Mouse (Mus musculus) heart, adult 2 months (tissue): Measurements from ENCODE around the gene Scd3. TPM values are rescaled to one million over a fixed set of nuclear protein-coding genes. Genes with fewer than 3 reads are reported as not detected.
A peak's percentile ranks its signal among the peaks of the same experiment; 100 is the strongest.
"Not testable (repeated sequence)": the region's sequence is repeated elsewhere in the genome, so short reads cannot be mapped to it uniquely, and the experiment has no call there.

Source experiments
- DNase-seq, 2 experiments: peaks; one replicate each; pipeline ENCODE4 v3.0.0; 2021
- H3K27ac ChIP-seq: fragments of 200-600 bp; 2 replicates; pipeline ENCODE4 v1.8.1; 2022
- H3K27me3 ChIP-seq: fragments of 200-500 bp; 2 replicates; pipeline ENCODE4 v1.6.1; 2012; ENCODE audit warnings: mild to moderate bottlenecking, low read length, inconsistent platforms, mixed read lengths; ENCODE audit not compliant: control insufficient read depth, insufficient read depth
- H3K36me3 ChIP-seq: fragments of 200-500 bp; 2 replicates; pipeline ENCODE4 v1.6.1; 2012; ENCODE audit warnings: low read length, inconsistent platforms; ENCODE audit not compliant: control insufficient read depth, insufficient read depth
- H3K4me1 ChIP-seq: fragments of 200-500 bp; 2 replicates; pipeline ENCODE4 v1.6.1; 2011; ENCODE audit warnings: low read length; ENCODE audit not compliant: control insufficient read depth, insufficient read depth
- H3K4me3 ChIP-seq: fragments of 200-600 bp; 2 replicates; pipeline ENCODE4 v1.8.1; 2022
- H3K79me2 ChIP-seq: fragments of 200-500 bp; replicated peaks from 2 replicates; pipeline ENCODE4 v1.6.1; 2012; ENCODE audit warnings: mild to moderate bottlenecking, inconsistent platforms, low read length, moderate library complexity, mixed read lengths; ENCODE audit not compliant: control insufficient read depth, insufficient read depth
- H3K9ac ChIP-seq: fragments of 200-500 bp; 2 replicates; pipeline ENCODE4 v1.6.1; 2012; ENCODE audit warnings: low read depth, mild to moderate bottlenecking, control low read depth, inconsistent platforms, low read length, mixed read lengths
- CTCF ChIP-seq: fragments of 200-600 bp; IDR thresholded peaks from 2 replicates; pipeline ENCODE4 v1.8.1; 2022; ENCODE audit warnings: antibody characterized with exemption, mild to moderate bottlenecking, moderate library complexity
- EP300 ChIP-seq: fragments of 200-500 bp; IDR thresholded peaks from 2 replicates; pipeline ENCODE4 v1.6.1; 2011; ENCODE audit warnings: low read depth, low read length, control low read depth; ENCODE audit not compliant: insufficient read depth
- POLR2A ChIP-seq: fragments of 200-500 bp; IDR thresholded peaks from 2 replicates; pipeline ENCODE4 v1.6.1; 2011; ENCODE audit warnings: mild to moderate bottlenecking, low read depth, low read length, control low read depth; ENCODE audit not compliant: insufficient read depth
- WGBS: fragments of 180-500 bp; shearing (Covaris S2); methylation state at CpG from one replicate; pipeline ENCODE4 v1.1.7; 2018; 5-methylcytosine and 5-hydroxymethylcytosine counted together
- intact Hi-C: fragments of 180-260 bp; cut with DNase I; formaldehyde crosslinking; loops from one replicate; pipeline ENCODE4 v1.15.1; 2025
- polyA plus RNA-seq: library from polyadenylated mRNA; depleted of rRNA; stranded (reverse); fragments of >200 nt; gene quantifications from 2 replicates; pipeline ENCODE4 v1.2.3, GENCODE M21; 2012
- total RNA-seq, 2 experiments: library from RNA; stranded (reverse); gene quantifications; 2 replicates each; pipeline ENCODE4 v1.2.3; 2021

The Scd3 gene
- total and polyA plus RNA-seq, 3 experiments: 0.13 to 0.37 TPM; not detected in 1

- DNase-seq: no peak
- Histone ChIP-seq H3K36me3 (no peaks in the 10 kb centered on the region), H3K27me3 (no peaks in the 10 kb centered on the region), H3K9ac (no peak overlapping the region), H3K27ac (no peak overlapping the region; the same call in 1 of the 2 replicates), H3K4me3 (no peak overlapping the region), H3K4me1 (peaks cover 6% of the 10 kb centered on the region), H3K79me2 (no peaks in the 10 kb centered on the region)
- intact Hi-C loops: loop anchor here (1.0 to 10.0 kb wide), 2 partner anchors 17 to 296 kb away; partner anchors contain the start of gene Sec31b
- WGBS: 84% methylated on average over 11 of the region's 11 CpGs
- TF ChIP-seq POLR2A (no peak), CTCF (no peak), EP300 (no peak)
These were observed 45.8 kb downstream of the Scd3 start for GRCm38 (mm10) chr19:44248854-44249351.

- peak; percentile 38 for TF ChIP-seq CTCF
- H3K27me3 ChIP-seq, H3K27ac ChIP-seq, H3K9ac ChIP-seq, H3K79me2 ChIP-seq, H3K36me3 ChIP-seq, DNase-seq, H3K4me1 ChIP-seq, H3K4me3 ChIP-seq: not testable (repeated sequence)
- WGBS: 92% methylated on average over 6 of the region's 6 CpGs
- intact Hi-C loops: loop anchor here (5.0 kb wide), 1 partner anchor 166 kb away; no protein-coding TSS in a partner anchor
These were observed 48.1 kb downstream of the Scd3 start for GRCm38 (mm10) chr19:44251138-44251537.

GRCm38 (mm10) chr19:44251936-44252558 lies 49.0 kb downstream of the Scd3 start:
- Histone ChIP-seq H3K79me2 (no peaks in the 10 kb centered on the region), H3K27ac (no peak overlapping the region), H3K36me3 (no peaks in the 10 kb centered on the region), H3K27me3 (no peaks in the 10 kb centered on the region), H3K4me3 (no peak overlapping the region), H3K9ac (no peak overlapping the region), H3K4me1 (peaks cover 6% of the 10 kb centered on the region)
- DNase-seq: no peak
- intact Hi-C loops: loop anchor here (5.0 kb wide), 1 partner anchor 165 kb away; no protein-coding TSS in a partner anchor
- TF ChIP-seq POLR2A (no peak), CTCF (no peak), EP300 (no peak)
- WGBS: 70% methylated on average over 12 of the region's 12 CpGs

GRCm38 (mm10) chr19:44254106-44254505 lies 51.0 kb downstream of the Scd3 start:
- not testable (repeated sequence) for DNase-seq, H3K36me3 ChIP-seq, H3K4me3 ChIP-seq, H3K27me3 ChIP-seq, H3K9ac ChIP-seq, H3K27ac ChIP-seq, H3K4me1 ChIP-seq, H3K79me2 ChIP-seq
- intact Hi-C loops: loop anchor here (5.0 kb wide), 1 partner anchor 163 kb away; no protein-coding TSS in a partner anchor
- 85% methylated on average over 4 of the region's 4 CpGs for WGBS

GRCm38 (mm10) chr19:44257377-44257966 lies 54.4 kb downstream of the Scd3 start:
- Histone ChIP-seq H3K27ac (no peak overlapping the region), H3K79me2 (no peaks in the 10 kb centered on the region), H3K4me3 (no peak overlapping the region), H3K27me3 (no peaks in the 10 kb centered on the region), H3K9ac (no peak overlapping the region), H3K36me3 (no peaks in the 10 kb centered on the region), H3K4me1 (no peaks in the 10 kb centered on the region)
- TF ChIP-seq POLR2A (no peak), CTCF (no peak), EP300 (no peak)
- 89% methylated on average over 13 of the region's 13 CpGs for WGBS
- DNase-seq: no peak
- intact Hi-C loops: no loop called here

GRCm38 (mm10) chr19:44259484-44259883 lies 56.4 kb downstream of the Scd3 start:
- WGBS: 54% methylated on average over 4 of the region's 4 CpGs
- DNase-seq: no peak
- no peak overlapping the region for H3K27ac ChIP-seq
- H3K79me2 ChIP-seq: no peaks in the 10 kb centered on the region
- H3K9ac ChIP-seq: no peak overlapping the region
- H3K4me1 ChIP-seq: no peaks in the 10 kb centered on the region
- H3K36me3 ChIP-seq: no peaks in the 10 kb centered on the region
- intact Hi-C loops: no loop called here
- no peaks in the 10 kb centered on the region for H3K27me3 ChIP-seq
- no peak overlapping the region for H3K4me3 ChIP-seq
- TF ChIP-seq POLR2A: no peak
- no peak for TF ChIP-seq EP300
- no peak for TF ChIP-seq CTCF
